Mouse (Mus musculus) heart, embryonic 12.5 days (tissue): ENCODE measurements around the gene Arcn1. TPM values are rescaled to one million over a fixed set of nuclear protein-coding genes. Genes with fewer than 3 reads are reported as not detected.
A peak's percentile ranks its signal among the peaks of the same experiment; 100 is the strongest.

ENCODE experiments used
- ATAC-seq: fragments of 200-750 bp; cut with Nextera tagmentation; 2 replicates; pipeline ENCODE4 v1.8.0; 2017; ENCODE audit warnings: moderate TSS enrichment, moderate library complexity; ENCODE audit not compliant: insufficient number of reproducible peaks, low FRiP score
- H3K27ac ChIP-seq: fragments of 300-500 bp; sonication (generic); 2 replicates; pipeline ENCODE4 v1.5.1; 2016; ENCODE audit warnings: mild to moderate bottlenecking, moderate library complexity; ENCODE audit not compliant: poor library complexity, severe bottlenecking
- H3K27me3 ChIP-seq: fragments of 300-500 bp; sonication (generic); replicated peaks from 2 replicates; pipeline ENCODE4 v1.6.1; 2016; ENCODE audit warnings: mild to moderate bottlenecking, moderate library complexity
- H3K36me3 ChIP-seq: fragments of 300-500 bp; sonication (generic); 2 replicates; pipeline ENCODE4 v1.6.1; 2016; ENCODE audit warnings: mild to moderate bottlenecking, moderate library complexity
- H3K4me1 ChIP-seq: fragments of 300-500 bp; sonication (generic); replicated peaks from 2 replicates; pipeline ENCODE4 v1.6.1; 2016; ENCODE audit warnings: mild to moderate bottlenecking
- H3K4me2 ChIP-seq: fragments of 300-500 bp; sonication (generic); 2 replicates; pipeline ENCODE4 v1.6.1; 2016; ENCODE audit warnings: mild to moderate bottlenecking, moderate library complexity
- H3K4me3 ChIP-seq: fragments of 300-500 bp; sonication (generic); 2 replicates; pipeline ENCODE4 v1.5.1; 2016; ENCODE audit warnings: mild to moderate bottlenecking
- H3K9ac ChIP-seq: fragments of 300-500 bp; sonication (generic); 2 replicates; pipeline ENCODE4 v1.6.1; 2016; ENCODE audit warnings: mild to moderate bottlenecking, moderate library complexity
- H3K9me3 ChIP-seq: fragments of 300-500 bp; sonication (generic); replicated peaks from 2 replicates; pipeline ENCODE4 v1.6.1; 2016; ENCODE audit warnings: mild to moderate bottlenecking, moderate library complexity
- WGBS: fragments of 180-500 bp; shearing (Covaris S2); methylation state at CpG from one replicate; pipeline ENCODE4 v1.1.7; 2016; 5-methylcytosine and 5-hydroxymethylcytosine counted together
- polyA plus RNA-seq: library from polyadenylated mRNA; unstranded; fragments of >200 nt; fragmentation: Nextera tagmentation; extraction: Ambion mirVana; gene quantifications from 2 replicates; pipeline ENCODE4 v1.2.1, GENCODE M21; 2016

The Arcn1 gene
- polyA plus RNA-seq, 1 experiment from 2014 or later: 151 TPM

DNA sequence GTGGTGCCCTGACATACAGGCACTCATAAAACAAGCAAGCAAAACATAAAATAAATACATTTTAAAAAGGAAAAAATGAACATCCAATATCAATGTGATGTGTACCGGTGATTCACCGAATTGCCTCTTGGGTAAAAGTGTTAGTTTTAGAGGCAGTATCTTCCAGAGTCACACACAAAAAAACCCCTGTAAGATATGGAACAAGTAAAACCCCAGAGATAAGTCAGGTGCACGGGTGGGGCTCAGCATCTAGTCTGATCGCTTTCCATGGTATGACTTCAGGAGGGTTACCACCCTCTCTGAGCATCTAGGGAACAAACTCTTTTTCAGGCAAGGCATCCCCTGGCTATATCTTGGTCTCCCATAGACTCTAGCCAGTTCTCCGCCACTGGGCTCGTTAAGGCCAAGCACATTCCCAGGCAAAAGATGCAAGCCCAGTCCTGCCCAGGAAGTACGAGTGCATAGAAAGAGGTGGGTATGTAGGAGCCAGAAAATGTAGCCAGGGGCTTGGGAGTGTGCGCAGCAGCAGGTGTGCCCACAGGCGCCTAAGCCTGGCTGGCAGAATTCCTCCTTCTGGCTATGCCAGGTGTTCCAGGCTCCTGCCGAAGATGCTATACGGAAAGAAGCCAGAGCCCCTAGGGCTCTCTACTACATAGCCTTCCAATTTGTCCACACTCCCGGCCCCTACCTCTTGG is 48.6 kb downstream of the Arcn1 start:
- no peak overlapping the region for H3K4me2 ChIP-seq

DNA sequence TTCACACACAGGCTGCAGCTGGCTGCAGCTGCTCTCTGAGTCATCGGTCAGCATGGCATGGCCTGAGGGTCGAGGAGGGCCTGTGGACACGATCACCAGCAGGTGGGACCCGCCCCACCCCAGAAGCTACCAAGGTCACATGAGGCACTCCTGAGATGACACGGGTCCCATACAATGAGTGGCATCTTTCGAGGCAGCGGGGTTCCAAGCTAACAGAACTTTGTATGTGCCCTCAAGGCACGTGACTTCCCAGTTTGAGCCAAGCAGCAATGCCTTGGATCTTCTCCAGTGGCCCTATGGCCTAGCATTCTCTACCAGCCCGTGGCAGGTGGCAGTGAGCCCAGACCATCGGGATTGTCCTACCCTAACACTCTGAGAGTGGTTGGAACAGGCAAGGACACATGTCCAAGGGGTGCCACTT is 49.8 kb downstream of the Arcn1 start:
- Histone ChIP-seq H3K4me3 (no peak overlapping the region), H3K36me3 (peaks cover 58% of the 10 kb centered on the region), H3K4me1 (peaks cover 30% of the 10 kb centered on the region), H3K27me3 (no peaks in the 10 kb centered on the region), H3K9me3 (no peaks in the 10 kb centered on the region), H3K27ac (no peak overlapping the region), H3K4me2 (no peak overlapping the region), H3K9ac (no peak overlapping the region)
- 81% methylated on average over 10 of the region's 10 CpGs for WGBS
- no peak for ATAC-seq

More for the DNA sequence above, 48.6 kb downstream of the Arcn1 start:
- Histone ChIP-seq H3K9me3 (no peaks in the 10 kb centered on the region), H3K27ac (no peak overlapping the region), H3K9ac (no peak overlapping the region), H3K4me1 (peaks cover 43% of the 10 kb centered on the region), H3K27me3 (no peaks in the 10 kb centered on the region), H3K4me3 (no peak overlapping the region), H3K36me3 (peaks cover 45% of the 10 kb centered on the region)
- ATAC-seq: no peak
- WGBS: 83% methylated on average over 12 of the region's 12 CpGs

DNA sequence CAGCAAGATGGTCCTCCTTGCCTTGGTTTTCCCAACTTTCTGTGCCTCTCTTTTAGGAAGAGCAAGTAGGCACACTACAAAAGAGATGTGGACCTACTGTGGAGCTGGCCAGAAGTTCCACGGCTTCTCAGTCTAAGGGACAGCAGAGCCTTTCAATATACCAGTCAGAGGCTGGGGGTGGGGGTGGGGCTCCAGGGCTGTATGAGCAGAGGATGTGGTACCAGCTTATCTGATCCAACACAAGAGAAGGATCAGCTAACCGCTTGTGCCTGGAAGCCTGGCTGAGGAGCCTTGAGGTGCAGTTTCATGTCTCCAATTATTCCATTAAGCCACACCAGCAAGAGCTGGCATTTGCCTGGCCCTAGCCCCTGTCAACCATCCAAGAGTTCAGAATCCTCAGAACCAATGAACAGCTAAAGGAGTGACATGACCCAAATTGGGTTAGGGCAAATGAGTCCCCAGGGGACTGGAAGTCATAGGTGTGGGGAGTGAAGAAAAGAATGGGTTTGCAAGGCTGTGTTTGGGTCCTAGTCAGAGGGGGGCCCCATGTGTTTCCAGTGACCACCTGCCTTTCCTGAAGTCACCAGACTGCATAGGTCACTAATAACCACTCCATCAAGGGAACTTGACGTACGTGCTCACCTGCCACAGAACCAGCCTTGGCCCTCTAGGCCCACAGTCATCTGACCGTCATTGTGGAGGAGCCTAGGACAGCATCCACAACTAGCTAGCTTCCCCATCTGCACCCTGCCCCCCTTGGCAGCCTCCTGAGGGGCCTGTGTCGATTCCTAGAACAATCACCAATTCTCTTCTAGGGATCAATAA is 50.4 kb downstream of the Arcn1 start:
- H3K27ac ChIP-seq: no peak overlapping the region
- peaks cover 26% of the 10 kb centered on the region for H3K4me1 ChIP-seq
- no peaks in the 10 kb centered on the region for H3K9me3 ChIP-seq
- H3K4me2 ChIP-seq: no peak overlapping the region
- H3K36me3 ChIP-seq: peaks cover 64% of the 10 kb centered on the region
- H3K27me3 ChIP-seq: no peaks in the 10 kb centered on the region
- no peak overlapping the region for H3K4me3 ChIP-seq
- no peak for ATAC-seq
- WGBS: 73% methylated on average over 6 of the region's 6 CpGs
- no peak overlapping the region for H3K9ac ChIP-seq

DNA sequence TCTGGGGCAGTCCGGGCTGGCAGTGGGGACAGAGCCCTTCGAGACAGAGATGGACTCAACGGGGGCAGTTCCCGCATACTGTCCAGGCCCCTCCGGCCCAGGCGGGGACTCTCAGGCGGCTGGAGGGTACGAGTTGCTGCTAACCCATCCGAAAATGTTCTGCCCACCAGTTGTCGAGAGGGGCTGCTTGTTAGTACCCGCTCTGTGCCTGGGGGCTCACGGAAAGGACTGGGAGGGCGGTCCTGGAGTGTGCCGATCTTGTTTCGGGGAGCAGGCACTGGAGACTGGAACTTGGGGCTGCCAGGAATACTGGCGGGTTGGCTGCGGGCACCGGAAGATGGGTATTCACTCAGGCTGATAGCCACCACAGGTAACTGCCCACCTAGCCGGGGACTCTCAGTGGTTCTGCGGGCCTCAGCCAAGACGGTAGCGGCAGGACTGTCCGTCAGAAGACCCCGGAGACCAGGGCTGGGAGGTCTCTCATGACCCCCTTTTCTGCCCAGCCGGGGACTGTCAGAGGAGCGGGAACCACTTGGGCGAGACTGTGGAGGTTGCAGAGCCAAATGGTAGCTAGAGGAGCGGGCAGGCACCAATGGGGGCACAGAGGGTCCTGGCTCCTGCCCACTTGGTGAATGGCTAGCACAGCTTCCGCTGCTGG is 51.8 kb downstream of the Arcn1 start:
- Histone ChIP-seq H3K9me3 (no peaks in the 10 kb centered on the region), H3K4me3 (no peak overlapping the region), H3K9ac (no peak overlapping the region), H3K4me2 (no peak overlapping the region), H3K36me3 (peaks cover 78% of the 10 kb centered on the region), H3K27ac (no peak overlapping the region), H3K27me3 (no peaks in the 10 kb centered on the region), H3K4me1 (peaks cover 18% of the 10 kb centered on the region)
- ATAC-seq: no peak
- 92% methylated on average over 29 of the region's 29 CpGs for WGBS

DNA sequence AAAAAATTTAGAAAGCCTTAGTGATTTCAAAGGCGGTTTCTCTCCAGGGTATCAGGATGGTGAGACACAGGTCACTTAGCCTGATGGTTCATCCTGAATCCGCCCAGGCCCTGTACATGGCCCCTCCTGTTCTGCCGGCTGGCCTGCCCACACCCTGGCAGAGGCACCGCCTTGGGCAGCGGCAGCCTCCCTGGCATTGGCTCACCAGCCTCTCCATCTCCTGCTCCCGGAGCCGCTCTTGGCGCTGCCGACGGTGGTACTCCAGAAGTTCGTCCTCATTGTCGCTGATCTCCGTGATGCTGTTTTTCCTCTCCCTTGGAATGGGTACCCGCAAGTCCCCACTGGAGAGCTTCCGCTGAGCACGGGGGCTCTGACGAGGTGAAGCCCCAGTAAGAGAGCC is 52.5 kb downstream of the Arcn1 start:
- H3K27ac ChIP-seq: no peak overlapping the region
- peaks cover 85% of the 10 kb centered on the region for H3K36me3 ChIP-seq
- WGBS: 82% methylated on average over 17 of the region's 17 CpGs
- H3K4me1 ChIP-seq: peaks cover 11% of the 10 kb centered on the region
- no peaks in the 10 kb centered on the region for H3K27me3 ChIP-seq
- no peak overlapping the region for H3K9ac ChIP-seq
- ATAC-seq: no peak
- H3K9me3 ChIP-seq: no peaks in the 10 kb centered on the region
- H3K4me3 ChIP-seq: no peak overlapping the region
- H3K4me2 ChIP-seq: no peak overlapping the region

DNA sequence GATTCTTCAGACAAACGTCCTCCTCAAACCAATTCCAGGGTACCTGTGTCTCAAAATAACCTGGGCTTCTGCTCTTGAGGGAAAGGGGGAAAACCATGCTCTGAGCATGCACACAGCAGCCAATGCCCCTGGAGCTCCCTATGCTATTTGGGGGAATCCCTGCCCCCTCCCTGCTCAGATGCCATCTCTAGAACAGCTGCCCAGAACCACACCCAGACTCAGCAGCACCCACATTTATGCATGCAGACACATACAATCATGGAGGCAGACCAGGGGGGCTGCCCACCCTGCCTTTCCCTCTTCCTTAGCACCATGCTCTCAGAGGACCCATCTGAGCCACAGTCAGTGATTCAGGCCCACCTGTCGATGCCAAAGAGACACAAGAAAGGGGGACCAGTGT is 54.1 kb downstream of the Arcn1 start:
- no peak for ATAC-seq
- Histone ChIP-seq H3K4me3 (no peak overlapping the region), H3K4me2 (no peak overlapping the region), H3K36me3 (peaks cover 91% of the 10 kb centered on the region), H3K27ac (no peak overlapping the region), H3K9me3 (no peaks in the 10 kb centered on the region), H3K9ac (no peak overlapping the region), H3K4me1 (peaks cover 14% of the 10 kb centered on the region), H3K27me3 (no peaks in the 10 kb centered on the region)
- WGBS: 51% methylated on average over 2 of the region's 2 CpGs

DNA sequence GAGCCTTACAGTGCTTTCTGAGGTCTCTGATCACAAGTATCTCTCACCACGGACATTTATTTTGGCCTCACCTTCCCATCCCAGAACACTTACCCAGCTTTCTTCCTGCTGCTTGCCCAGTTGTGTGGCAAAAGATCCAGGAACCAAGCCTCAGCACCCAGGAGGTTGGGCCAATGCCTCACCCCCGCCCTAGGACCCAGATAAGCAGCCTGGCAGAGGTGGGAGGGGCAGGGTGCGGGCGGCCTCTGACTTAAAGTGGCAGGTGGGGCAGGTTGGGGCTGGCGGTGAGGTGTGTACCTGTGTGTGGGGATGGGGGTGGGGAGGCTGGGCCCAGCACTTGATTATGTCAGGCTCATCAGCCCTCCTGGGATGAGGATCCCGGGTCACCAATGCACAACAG is 54.6 kb downstream of the Arcn1 start:
- H3K27me3 ChIP-seq: no peaks in the 10 kb centered on the region
- H3K4me3 ChIP-seq: no peak overlapping the region
- peaks cover 87% of the 10 kb centered on the region for H3K36me3 ChIP-seq
- H3K9ac ChIP-seq: no peak overlapping the region
- no peaks in the 10 kb centered on the region for H3K9me3 ChIP-seq
- peaks cover 19% of the 10 kb centered on the region for H3K4me1 ChIP-seq
- no peak for ATAC-seq
- 78% methylated on average over 6 of the region's 6 CpGs for WGBS
- no peak overlapping the region for H3K27ac ChIP-seq
- H3K4me2 ChIP-seq: no peak overlapping the region

DNA sequence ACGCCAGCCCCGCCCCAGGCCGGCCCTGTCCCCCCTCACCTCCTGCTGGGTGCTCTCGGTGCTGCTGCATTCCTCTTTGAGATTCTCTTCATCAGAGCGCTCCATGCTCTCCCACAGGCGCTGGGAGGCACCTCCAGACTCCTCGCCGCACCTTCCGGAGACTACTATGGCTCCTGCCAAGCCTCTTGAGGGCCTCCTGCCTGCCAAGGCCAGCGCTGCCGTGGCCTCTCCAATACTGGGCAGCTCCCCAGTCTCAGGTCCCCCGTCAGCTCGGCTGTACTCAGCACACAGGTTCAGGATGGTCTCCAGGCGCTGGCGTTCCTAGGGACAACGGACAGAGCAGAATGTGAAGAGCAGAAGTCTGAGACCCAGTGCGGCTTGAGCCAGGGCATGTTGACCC is 56.0 kb downstream of the Arcn1 start:
- no peak overlapping the region for H3K9ac ChIP-seq
- H3K36me3 ChIP-seq: peaks cover 81% of the 10 kb centered on the region
- WGBS: 64% methylated on average over 17 of the region's 17 CpGs
- no peak overlapping the region for H3K27ac ChIP-seq
- no peaks in the 10 kb centered on the region for H3K27me3 ChIP-seq
- H3K9me3 ChIP-seq: no peaks in the 10 kb centered on the region
- ATAC-seq: no peak
- peaks cover 23% of the 10 kb centered on the region for H3K4me1 ChIP-seq
- H3K4me2 ChIP-seq: no peak overlapping the region
- H3K4me3 ChIP-seq: no peak overlapping the region

DNA sequence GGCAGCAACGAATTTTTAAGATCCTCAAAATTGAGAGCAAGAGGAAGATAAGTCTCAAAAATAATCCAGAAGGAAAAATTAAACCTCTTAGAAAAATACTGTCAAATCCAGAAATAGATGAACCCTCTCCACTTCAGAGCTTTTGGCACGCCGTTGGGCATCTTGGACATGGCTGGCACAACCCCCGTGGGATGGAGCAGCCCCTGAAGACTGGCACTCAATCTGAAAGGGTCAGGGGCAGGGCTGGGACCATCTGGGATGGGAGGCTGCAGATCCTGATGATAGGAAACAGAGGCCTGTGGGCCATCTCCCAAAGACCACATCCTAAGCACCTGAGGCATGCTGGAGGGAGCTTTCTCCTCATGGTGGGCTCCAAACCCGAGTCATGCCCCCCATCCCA is 57.4 kb downstream of the Arcn1 start:
- H3K27me3 ChIP-seq: no peaks in the 10 kb centered on the region
- no peak overlapping the region for H3K4me3 ChIP-seq
- H3K4me2 ChIP-seq: no peak overlapping the region
- WGBS: 84% methylated on average over 5 of the region's 5 CpGs
- peaks cover 78% of the 10 kb centered on the region for H3K36me3 ChIP-seq
- no peak for ATAC-seq
- no peak overlapping the region for H3K27ac ChIP-seq
- peaks cover 23% of the 10 kb centered on the region for H3K4me1 ChIP-seq
- H3K9me3 ChIP-seq: no peaks in the 10 kb centered on the region
- no peak overlapping the region for H3K9ac ChIP-seq

DNA sequence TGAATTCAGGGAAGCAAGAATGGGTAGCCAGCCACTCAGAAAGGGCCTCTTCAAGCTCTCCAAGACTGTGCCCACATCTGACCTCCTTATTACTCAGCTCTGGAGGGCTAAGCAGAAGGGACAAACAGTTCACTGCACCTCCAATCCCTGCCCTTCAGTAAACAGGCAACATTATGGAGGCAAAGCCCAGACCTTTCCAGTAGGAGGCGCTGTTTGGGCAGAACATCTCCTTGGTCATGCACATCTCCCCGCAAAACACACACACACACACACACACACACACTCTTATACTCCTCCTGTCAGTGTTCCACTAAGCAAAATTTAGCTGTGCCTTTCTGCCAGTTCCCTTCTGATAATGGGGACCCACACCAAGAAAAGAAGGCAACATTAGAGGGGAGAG is 58.0 kb downstream of the Arcn1 start:
- Histone ChIP-seq H3K4me2 (0 out of 2 replicates have a peak overlapping the region, but pooled peaks have one; percentile 86), H3K4me3 (no peak overlapping the region), H3K27me3 (no peaks in the 10 kb centered on the region), H3K27ac (no peak overlapping the region), H3K9ac (peak overlapping the region; percentile 70; the same call in 1 of the 2 replicates), H3K9me3 (no peaks in the 10 kb centered on the region), H3K36me3 (peaks cover 76% of the 10 kb centered on the region), H3K4me1 (peaks cover 23% of the 10 kb centered on the region)
- no peak for ATAC-seq
- WGBS: 44% methylated on average over 2 of the region's 2 CpGs

DNA sequence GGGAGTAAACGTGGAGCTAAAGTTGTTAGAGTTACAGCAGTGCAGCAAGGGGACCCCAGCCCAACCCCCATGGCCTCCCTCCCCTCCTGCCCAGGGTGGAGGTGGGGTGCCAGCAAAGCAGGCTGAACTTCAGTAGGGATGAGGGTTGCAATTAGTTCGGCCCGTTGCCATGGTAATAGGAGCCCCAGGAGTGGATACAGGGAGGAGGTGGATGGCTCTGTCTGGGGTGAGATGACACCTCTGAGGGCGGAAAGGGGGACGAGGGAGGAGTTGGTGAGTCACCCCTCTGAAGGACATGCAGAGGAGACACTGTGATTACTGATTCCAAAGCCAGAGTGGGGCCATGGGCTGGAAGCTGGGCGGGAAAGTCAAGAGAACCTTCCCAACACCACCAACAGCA is 58.7 kb downstream of the Arcn1 start:
- Histone ChIP-seq H3K27me3 (no peaks in the 10 kb centered on the region), H3K4me3 (peak overlapping the region; percentile 52), H3K36me3 (peaks cover 72% of the 10 kb centered on the region), H3K27ac (no peak overlapping the region; the same call in 1 of the 2 replicates), H3K4me1 (peaks cover 23% of the 10 kb centered on the region), H3K9ac (peak overlapping the region; percentile 70), H3K9me3 (no peaks in the 10 kb centered on the region), H3K4me2 (peak overlapping the region; percentile 86)
- peak; percentile 20; the same call in 1 of the 2 replicates for ATAC-seq
- WGBS: 16% methylated on average over 6 of the region's 6 CpGs
